ENCODE assay signal across 17 mouse cellular contexts in genomic region chr9:71166019-71166705, GRCm38 (mm10). TPM values are rescaled to one million over a fixed set of nuclear protein-coding genes. Genes with fewer than 3 reads are reported as not detected.
DNase-seq lines count a peak whose midpoint lies in the region; ATAC-seq lines count a peak whose summit lies in the region.
"Had no signal": no experiment of that assay in that cellular context is flagged by ENCODE, and none has a peak within 500 bp of the region (broad histone marks: within the 10 kb centered on the region; RNA-seq: fewer than 3 reads in every experiment).

No protein-coding gene starts in this region.

- H3K4me1 ChIP-seq in liver, embryonic 13.5 days (replicated peaks) = peaks cover 83% of the 10 kb centered on the region
- H3K4me1 ChIP-seq in stomach, embryonic 15.5 days = peaks cover 14% of the 10 kb centered on the region

- peak overlapping the region; percentile 99 for H3K27ac ChIP-seq in liver, embryonic 13.5 days
- H3K27ac ChIP-seq in stomach, embryonic 15.5 days = no peak overlapping the region
- H3K27ac ChIP-seq: gastrocnemius, adult 2 months; neural tube, embryonic 12.5 days had no signal

- H3K4me2 ChIP-seq in liver, embryonic 13.5 days = peak overlapping the region; percentile 60
- no peak overlapping the region for H3K4me2 ChIP-seq in stomach, embryonic 15.5 days
- H3K4me2 ChIP-seq: neural tube, embryonic 12.5 days had no signal

- H3K4me3 ChIP-seq in liver, embryonic 13.5 days (replicated peaks) = peak overlapping the region; percentile 29
- H3K4me3 ChIP-seq in stomach, embryonic 15.5 days (replicated peaks) = no peak overlapping the region
- H3K4me3 ChIP-seq: gastrocnemius, adult 2 months; neural tube, embryonic 12.5 days had no signal

- H3K9ac ChIP-seq in liver, embryonic 13.5 days = peak overlapping the region; percentile 73
- H3K9ac ChIP-seq in stomach, embryonic 15.5 days = no peak overlapping the region
- H3K9ac ChIP-seq: neural tube, embryonic 12.5 days had no signal

- WGBS in liver, embryonic 13.5 days (ENCODE audit: insufficient replicate concordance) = 26% methylated on average over 5 of the region's 5 CpGs
- WGBS in stomach, embryonic 15.5 days = 84% methylated on average over 5 of the region's 5 CpGs

- H3K36me3 ChIP-seq in liver, embryonic 13.5 days = no peaks in the 10 kb centered on the region
- no peaks in the 10 kb centered on the region for H3K36me3 ChIP-seq in stomach, embryonic 15.5 days
- H3K36me3 ChIP-seq: neural tube, embryonic 12.5 days had no signal

- no peaks in the 10 kb centered on the region for H3K27me3 ChIP-seq in liver, embryonic 13.5 days
- no peaks in the 10 kb centered on the region for H3K27me3 ChIP-seq in stomach, embryonic 15.5 days (replicated peaks)
- H3K27me3 ChIP-seq: neural tube, embryonic 12.5 days had no signal

- peak; percentile 64 for DNase-seq in spleen, adult 12 weeks (ENCODE audit: low spot score)
- DNase-seq in spleen, adult 18-20 months = no peak
- DNase-seq in liver, embryonic 13.5 days = peak; percentile 89
- no peak for DNase-seq in layer of hippocampus, adult 18-20 months (ENCODE audit: low spot score in 2 of 2)
- DNase-seq in frontal cortex, postnatal 14 days (ENCODE audit: low spot score in 2 of 2) = no peak
- DNase-seq in thymus, postnatal 25 days = no peak
- DNase-seq: gastrocnemius, adult 2 months; heart, postnatal 4 days; kidney, postnatal 25 days; left cerebral cortex, postnatal 4 days had no signal

- no peaks in the 10 kb centered on the region for H3K9me3 ChIP-seq in liver, embryonic 13.5 days (replicated peaks)
- no peaks in the 10 kb centered on the region for H3K9me3 ChIP-seq in stomach, embryonic 15.5 days
- H3K9me3 ChIP-seq: neural tube, embryonic 12.5 days had no signal

- peak; percentile 70 for ATAC-seq in common myeloid progenitor, adult 5-6 weeks (replicated peaks; ENCODE audit: low read depth, poor library complexity, severe bottlenecking)
- ATAC-seq in liver, embryonic 13.5 days (ENCODE audit: low read depth) = peak; percentile 94
- ATAC-seq in stomach, embryonic 15.5 days (ENCODE audit: insufficient read depth, low FRiP score, low read depth) = peak; percentile 85; the same call in 1 of the 2 replicates
- ATAC-seq: forebrain, embryonic 14.5 days; inflammation-experienced regulatory T-cells, adult 6 months; midbrain, embryonic 16.5 days; Patski had no signal

RNA-seq across cellular contexts. Expression of gene Aqp9, which starts 2.3 kb away (rescaled TPM):
- total RNA-seq in common myeloid progenitor, adult 5-6 weeks (2017) = 26.5 and 29.0 TPM in 2 replicates
- polyA plus RNA-seq in liver, embryonic 13.5 days (2015; fragmentation: Nextera tagmentation; extraction: Ambion mirVana) = 8.3 and 9.3 TPM in 2 replicates
- 1.0 and 1.3 TPM in 2 replicates for polyA plus RNA-seq in stomach, embryonic 15.5 days (2015; fragmentation: Nextera tagmentation; extraction: Ambion mirVana)
- 1 to 10 TPM; 2.6 to 3.4 TPM for total RNA-seq in layer of hippocampus, adult 18-20 months (2021)
- total RNA-seq: gastrocnemius, adult 2 months had no signal
- polyA plus RNA-seq: inflammation-experienced regulatory T-cells, adult 6 months had no signal

RNA-seq across cellular contexts. Expression of gene Aldh1a2, which starts 49.4 kb away (rescaled TPM):
- not detected in 2 replicates for total RNA-seq in common myeloid progenitor, adult 5-6 weeks (2017)
- 2.0 and 2.8 TPM in 2 replicates for polyA plus RNA-seq in liver, embryonic 13.5 days (2015; fragmentation: Nextera tagmentation; extraction: Ambion mirVana)
- 86.6 and 89.8 TPM in 2 replicates for polyA plus RNA-seq in stomach, embryonic 15.5 days (2015; fragmentation: Nextera tagmentation; extraction: Ambion mirVana)
- total RNA-seq in layer of hippocampus, adult 18-20 months (2021) = 1 to 10 TPM; 5.4 to 5.6 TPM

Comparison
In these comparisons a context has a peak if more than half of its experiments do, and no peak if none do; other contexts are left out.
1. DNase-seq: peak in spleen, adult 12 weeks (single experiment) and liver, embryonic 13.5 days (single experiment); none in spleen, adult 18-20 months (0 of 2), layer of hippocampus, adult 18-20 months (0 of 2), frontal cortex, postnatal 14 days (0 of 2) and thymus, postnatal 25 days (single experiment).
2. Peak in every context shown above with its lines, with median percentiles within 50 percentile points of each other: ATAC-seq.